Mouse (Mus musculus): Measurements from ENCODE around the gene Hes1. TPM values are rescaled to one million over a fixed set of nuclear protein-coding genes. Genes with fewer than 3 reads are reported as not detected.
A peak's percentile ranks its signal among the peaks of the same experiment; 100 is the strongest.

Hes1 gene
- polyA plus RNA-seq, 1 experiment from 2014 or later: 68.1 TPM

DNA sequence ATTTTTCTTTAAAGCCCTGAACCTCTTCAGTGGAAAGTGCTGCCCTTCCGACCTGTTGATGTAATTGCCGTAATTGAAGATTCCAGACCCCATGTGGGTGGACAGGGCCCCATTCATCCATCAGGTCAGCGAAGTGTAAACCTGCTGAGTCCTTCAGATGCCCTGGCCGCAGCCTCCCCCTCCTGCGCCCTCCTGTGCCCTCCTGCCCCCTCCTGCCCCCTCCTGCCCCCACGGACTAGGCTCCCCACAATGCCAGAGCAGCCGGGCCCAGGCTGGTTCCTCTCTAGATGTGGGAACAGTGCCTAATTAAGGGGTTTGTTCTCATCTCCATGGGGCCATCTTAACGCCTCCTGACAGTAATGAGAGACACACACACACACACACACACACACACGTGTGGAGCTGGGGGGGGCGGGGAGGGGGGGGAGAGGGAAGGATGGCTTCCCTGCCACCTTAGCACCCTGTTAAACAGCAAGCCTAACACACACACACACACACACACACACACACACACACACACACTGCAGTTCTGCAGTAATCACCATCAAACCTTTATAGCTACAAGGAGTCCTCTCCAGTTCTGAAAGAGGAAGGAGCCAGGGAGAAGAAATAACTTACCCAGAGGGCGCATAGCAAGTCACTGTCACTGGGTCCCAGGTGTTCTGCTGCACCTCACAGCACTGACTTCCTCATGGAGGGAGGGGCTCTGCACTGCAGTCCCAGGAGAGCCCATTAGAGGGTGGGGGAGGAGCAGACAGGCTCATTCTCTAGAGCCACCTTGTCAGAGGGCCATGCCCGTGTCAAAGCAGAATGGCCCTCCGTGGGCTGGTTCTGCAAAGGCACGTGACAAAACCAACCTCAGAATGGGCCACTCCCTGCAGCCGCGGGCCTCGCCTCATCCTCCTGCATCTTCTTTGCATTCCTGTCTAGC lies 25.3 kb upstream of the Hes1 start:
- Histone ChIP-seq H3K4me1 (ENCODE audit: control insufficient read depth, insufficient read depth, low read length) (peaks cover 8% of the 10 kb centered on the region), H3K9me3 (replicated peaks; ENCODE audit: control insufficient read depth, low read length) (no peaks in the 10 kb centered on the region), H3K27me3 (ENCODE audit: control insufficient read depth, insufficient read depth, low read length) (no peaks in the 10 kb centered on the region), H3K4me3 (ENCODE audit: low read depth, low read length) (no peak overlapping the region), H3K4me2 (ENCODE audit: low read depth, low read length) (no peak overlapping the region), H3K9ac (replicated peaks; ENCODE audit: low read length) (no peak overlapping the region), H3K27ac (replicated peaks; ENCODE audit: low read depth, low read length) (no peak overlapping the region), H3K36me3 (replicated peaks; ENCODE audit: control insufficient read depth, insufficient read depth, low read depth, low read length) (no peaks in the 10 kb centered on the region)
- DNase-seq (ENCODE audit: low spot score): no peak
- peak; percentile 72 for ATAC-seq (replicated peaks; ENCODE audit: insufficient number of reproducible peaks, low FRiP score, low TSS enrichment, low read depth)
- 11% methylated on average over 16 of the region's 17 CpGs for WGBS

DNA sequence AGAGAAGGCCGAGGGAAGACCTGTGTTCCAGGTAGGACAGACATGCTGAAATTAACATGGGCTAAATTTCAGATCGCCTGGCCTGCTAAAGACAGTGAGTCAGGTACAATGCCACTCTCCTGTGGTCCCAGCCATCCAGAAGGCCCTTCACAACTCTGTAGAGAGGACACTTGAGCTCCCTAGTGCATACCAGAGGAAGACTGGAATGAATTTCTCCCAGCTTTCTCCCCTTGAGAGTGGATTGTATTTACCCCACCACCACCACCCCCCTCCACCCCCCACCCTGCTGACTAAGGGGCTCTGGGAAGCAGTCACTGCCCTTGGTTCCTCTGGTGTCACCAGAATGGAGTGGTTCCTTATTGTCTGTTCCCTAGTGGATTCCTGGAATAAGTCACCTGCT lies 24.3 kb upstream of the Hes1 start:
- Histone ChIP-seq H3K4me1 (ENCODE audit: control insufficient read depth, insufficient read depth, low read length) (peaks cover 8% of the 10 kb centered on the region), H3K4me3 (ENCODE audit: low read depth, low read length) (no peak overlapping the region), H3K9me3 (replicated peaks; ENCODE audit: control insufficient read depth, low read length) (no peaks in the 10 kb centered on the region), H3K36me3 (replicated peaks; ENCODE audit: control insufficient read depth, insufficient read depth, low read depth, low read length) (no peaks in the 10 kb centered on the region), H3K27me3 (ENCODE audit: control insufficient read depth, insufficient read depth, low read length) (no peaks in the 10 kb centered on the region), H3K4me2 (ENCODE audit: low read depth, low read length) (no peak overlapping the region), H3K27ac (replicated peaks; ENCODE audit: low read depth, low read length) (no peak overlapping the region), H3K9ac (replicated peaks; ENCODE audit: low read length) (no peak overlapping the region; the same call in 1 of the 2 replicates)
- 75% methylated on average over 2 of the region's 2 CpGs for WGBS
- ATAC-seq (replicated peaks; ENCODE audit: insufficient number of reproducible peaks, low FRiP score, low TSS enrichment, low read depth) (no peak), DNase-seq (ENCODE audit: low spot score) (no peak)

DNA sequence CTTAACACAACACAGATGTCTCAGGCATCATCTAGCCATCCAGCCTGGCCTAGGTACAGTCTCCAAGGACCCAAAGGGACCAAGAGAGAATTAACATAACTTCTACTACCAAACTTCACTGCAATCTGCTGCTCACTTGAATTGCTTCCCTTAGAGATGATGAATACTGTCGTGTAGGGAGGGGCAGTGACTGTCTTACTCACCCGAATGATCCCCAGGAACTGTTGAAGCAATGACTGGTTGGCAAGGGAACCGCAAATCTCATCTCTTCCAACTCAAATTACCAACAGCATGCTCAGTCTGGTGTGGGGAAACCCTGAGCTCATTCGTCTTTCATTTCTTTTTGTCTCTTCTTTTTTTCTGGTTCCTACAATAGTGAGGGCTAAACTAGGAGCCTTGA lies 21.3 kb upstream of the Hes1 start:
- Histone ChIP-seq H3K9ac (replicated peaks; ENCODE audit: low read length) (no peak overlapping the region), H3K4me1 (ENCODE audit: control insufficient read depth, insufficient read depth, low read length) (peaks cover 8% of the 10 kb centered on the region), H3K9me3 (replicated peaks; ENCODE audit: control insufficient read depth, low read length) (no peaks in the 10 kb centered on the region), H3K36me3 (replicated peaks; ENCODE audit: control insufficient read depth, insufficient read depth, low read depth, low read length) (no peaks in the 10 kb centered on the region), H3K4me2 (ENCODE audit: low read depth, low read length) (no peak overlapping the region), H3K4me3 (ENCODE audit: low read depth, low read length) (no peak overlapping the region), H3K27ac (replicated peaks; ENCODE audit: low read depth, low read length) (no peak overlapping the region), H3K27me3 (ENCODE audit: control insufficient read depth, insufficient read depth, low read length) (no peaks in the 10 kb centered on the region)
- WGBS: 70% methylated on average over 4 of the region's 4 CpGs
- ATAC-seq (replicated peaks; ENCODE audit: insufficient number of reproducible peaks, low FRiP score, low TSS enrichment, low read depth) (no peak), DNase-seq (ENCODE audit: low spot score) (no peak)

GRCm38 (mm10) chr16:30045615-30046014 lies 18.6 kb upstream of the Hes1 start:
- no peaks in the 10 kb centered on the region for H3K27me3 ChIP-seq (ENCODE audit: control insufficient read depth, insufficient read depth, low read length)
- H3K9me3 ChIP-seq (replicated peaks; ENCODE audit: control insufficient read depth, low read length): no peaks in the 10 kb centered on the region
- H3K9ac ChIP-seq (replicated peaks; ENCODE audit: low read length): no peak overlapping the region
- no peak overlapping the region for H3K4me2 ChIP-seq (ENCODE audit: low read depth, low read length)
- no peak overlapping the region for H3K27ac ChIP-seq (replicated peaks; ENCODE audit: low read depth, low read length)
- DNase-seq (ENCODE audit: low spot score) (no peak), ATAC-seq (replicated peaks; ENCODE audit: insufficient number of reproducible peaks, low FRiP score, low TSS enrichment, low read depth) (no peak)
- whole genome bisulfite sequencing: 41% methylated on average over 5 of the region's 5 CpGs
- H3K4me1 ChIP-seq (ENCODE audit: control insufficient read depth, insufficient read depth, low read length): no peaks in the 10 kb centered on the region
- H3K36me3 ChIP-seq (replicated peaks; ENCODE audit: control insufficient read depth, insufficient read depth, low read depth, low read length): no peaks in the 10 kb centered on the region
- H3K4me3 ChIP-seq (ENCODE audit: low read depth, low read length): no peak overlapping the region

- no peak for ATAC-seq (replicated peaks; ENCODE audit: insufficient number of reproducible peaks, low FRiP score, low TSS enrichment, low read depth)
- no peak for DNase-seq (ENCODE audit: low spot score)
- H3K4me3 ChIP-seq (ENCODE audit: low read depth, low read length): no peak overlapping the region
- no peaks in the 10 kb centered on the region for H3K4me1 ChIP-seq (ENCODE audit: control insufficient read depth, insufficient read depth, low read length)
- no peak overlapping the region for H3K27ac ChIP-seq (replicated peaks; ENCODE audit: low read depth, low read length)
- WGBS: 84% methylated on average over 7 of the region's 7 CpGs
- H3K4me2 ChIP-seq (ENCODE audit: low read depth, low read length): no peak overlapping the region
- H3K9me3 ChIP-seq (replicated peaks; ENCODE audit: control insufficient read depth, low read length): no peaks in the 10 kb centered on the region
- no peaks in the 10 kb centered on the region for H3K36me3 ChIP-seq (replicated peaks; ENCODE audit: control insufficient read depth, insufficient read depth, low read depth, low read length)
- no peaks in the 10 kb centered on the region for H3K27me3 ChIP-seq (ENCODE audit: control insufficient read depth, insufficient read depth, low read length)
- no peak overlapping the region for H3K9ac ChIP-seq (replicated peaks; ENCODE audit: low read length)
These were observed 17.2 kb upstream of the Hes1 start for GRCm38 (mm10) chr16:30047010-30047409.

DNA sequence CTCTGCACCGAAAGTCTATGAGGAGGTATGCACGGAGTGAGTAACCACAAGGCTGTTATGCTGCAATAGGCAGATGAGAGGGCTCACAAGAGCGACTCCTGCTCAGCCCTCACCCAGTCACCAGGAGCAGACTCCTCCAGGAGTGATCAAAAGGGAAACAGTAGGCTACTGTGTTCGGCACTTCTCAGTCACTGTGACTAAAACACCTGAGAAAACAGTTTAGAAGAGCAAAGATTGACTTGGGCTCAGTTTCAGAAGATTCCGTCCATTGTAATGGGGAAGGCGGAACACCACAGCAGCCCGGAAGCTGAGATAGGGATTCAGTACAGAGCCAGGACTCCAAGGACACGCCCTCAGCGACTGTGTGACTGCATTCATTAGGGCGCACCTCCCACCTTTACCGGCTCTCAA lies 16.8 kb upstream of the Hes1 start:
- no peaks in the 10 kb centered on the region for H3K27me3 ChIP-seq (ENCODE audit: control insufficient read depth, insufficient read depth, low read length)

DNA sequence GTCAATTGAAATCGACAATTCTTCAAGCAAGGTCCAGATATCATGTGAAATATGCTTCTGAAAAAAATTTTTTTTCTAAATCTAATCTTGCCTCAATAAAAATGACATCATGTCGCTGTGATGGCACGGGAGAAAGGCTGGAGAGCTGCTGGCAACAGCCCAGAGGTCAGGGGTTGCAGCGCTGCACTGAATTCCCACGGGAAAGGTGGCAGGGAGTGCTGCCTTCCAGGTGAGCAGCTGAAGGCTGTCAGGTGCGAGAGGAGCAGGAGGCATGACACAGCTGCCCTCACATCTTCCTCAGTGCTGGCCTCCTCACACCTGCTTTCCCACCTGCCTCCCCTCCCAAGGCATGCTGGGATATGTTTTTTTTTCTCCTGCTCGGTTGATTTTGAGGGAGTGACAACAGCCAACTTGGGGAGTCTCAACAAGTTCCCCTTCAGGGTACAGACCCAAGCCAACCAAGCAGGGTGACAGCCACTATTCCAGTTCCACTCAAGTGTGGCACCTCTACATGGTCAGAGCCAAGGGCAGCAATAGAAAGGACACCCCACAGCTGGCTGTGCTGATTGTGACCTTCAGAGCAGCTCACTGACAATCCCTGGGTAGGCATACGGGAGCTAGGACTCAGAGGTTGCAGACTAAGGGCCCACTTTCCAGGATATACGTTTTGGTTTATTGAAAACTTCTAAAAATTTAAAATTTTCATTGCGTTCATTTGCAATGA lies 13.3 kb upstream of the Hes1 start:
- WGBS: 68% methylated on average over 10 of the region's 10 CpGs
- Histone ChIP-seq H3K4me2 (ENCODE audit: low read depth, low read length) (no peak overlapping the region), H3K4me1 (ENCODE audit: control insufficient read depth, insufficient read depth, low read length) (no peaks in the 10 kb centered on the region), H3K27ac (replicated peaks; ENCODE audit: low read depth, low read length) (no peak overlapping the region), H3K9ac (replicated peaks; ENCODE audit: low read length) (no peak overlapping the region), H3K36me3 (replicated peaks; ENCODE audit: control insufficient read depth, insufficient read depth, low read depth, low read length) (no peaks in the 10 kb centered on the region), H3K4me3 (ENCODE audit: low read depth, low read length) (no peak overlapping the region), H3K9me3 (replicated peaks; ENCODE audit: control insufficient read depth, low read length) (no peaks in the 10 kb centered on the region), H3K27me3 (ENCODE audit: control insufficient read depth, insufficient read depth, low read length) (no peaks in the 10 kb centered on the region)
- DNase-seq (ENCODE audit: low spot score) (no peak), ATAC-seq (replicated peaks; ENCODE audit: insufficient number of reproducible peaks, low FRiP score, low TSS enrichment, low read depth) (no peak)

More for the DNA sequence above, 16.8 kb upstream of the Hes1 start:
- Histone ChIP-seq H3K4me3 (ENCODE audit: low read depth, low read length) (no peak overlapping the region), H3K27ac (replicated peaks; ENCODE audit: low read depth, low read length) (no peak overlapping the region), H3K36me3 (replicated peaks; ENCODE audit: control insufficient read depth, insufficient read depth, low read depth, low read length) (no peaks in the 10 kb centered on the region), H3K9me3 (replicated peaks; ENCODE audit: control insufficient read depth, low read length) (no peaks in the 10 kb centered on the region), H3K4me1 (ENCODE audit: control insufficient read depth, insufficient read depth, low read length) (no peaks in the 10 kb centered on the region), H3K9ac (replicated peaks; ENCODE audit: low read length) (no peak overlapping the region), H3K4me2 (ENCODE audit: low read depth, low read length) (no peak overlapping the region)
- WGBS: 46% methylated on average over 11 of the region's 11 CpGs
- ATAC-seq (replicated peaks; ENCODE audit: insufficient number of reproducible peaks, low FRiP score, low TSS enrichment, low read depth) (no peak), DNase-seq (ENCODE audit: low spot score) (no peak)

GRCm38 (mm10) chr16:30052271-30052670 lies 11.9 kb upstream of the Hes1 start:
- WGBS: 72% methylated on average over 2 of the region's 2 CpGs
- Histone ChIP-seq H3K4me3 (ENCODE audit: low read depth, low read length) (no peak overlapping the region), H3K9me3 (replicated peaks; ENCODE audit: control insufficient read depth, low read length) (no peaks in the 10 kb centered on the region), H3K27me3 (ENCODE audit: control insufficient read depth, insufficient read depth, low read length) (no peaks in the 10 kb centered on the region), H3K9ac (replicated peaks; ENCODE audit: low read length) (no peak overlapping the region), H3K4me2 (ENCODE audit: low read depth, low read length) (no peak overlapping the region), H3K4me1 (ENCODE audit: control insufficient read depth, insufficient read depth, low read length) (no peaks in the 10 kb centered on the region), H3K36me3 (replicated peaks; ENCODE audit: control insufficient read depth, insufficient read depth, low read depth, low read length) (no peaks in the 10 kb centered on the region), H3K27ac (replicated peaks; ENCODE audit: low read depth, low read length) (no peak overlapping the region)
- DNase-seq (ENCODE audit: low spot score) (no peak), ATAC-seq (replicated peaks; ENCODE audit: insufficient number of reproducible peaks, low FRiP score, low TSS enrichment, low read depth) (no peak)

Data from embryonic facial prominence, embryonic 11.5 days (tissue).